Mouse (Mus musculus) G1E-ER4 (cell line): ENCODE measurements around the gene Tie1. TPM values are rescaled to one million over a fixed set of nuclear protein-coding genes. Genes with fewer than 3 reads are reported as not detected.

Experiments
- GATA1 ChIP-seq: IDR thresholded peaks from one replicate; pipeline ENCODE4 v1.8.0; 2012; ENCODE audit warnings: low read length, inconsistent platforms
- polyA plus RNA-seq: library from polyadenylated mRNA; stranded (reverse); fragments of >175 nt; gene quantifications from 2 replicates; pipeline ENCODE4 v1.2.3, GENCODE M21; 2012

Gene Tie1
- polyA plus RNA-seq, 1 experiment = not detected

- TF ChIP-seq GATA1 = no peak
Measured at GRCm38 (mm10) chr4:118436820-118437603, 52.8 kb downstream of the Tie1 start, which contains the start of gene Cdc20. Gene Cdc20 (minus strand): TSS chr4:118437352.

GRCm38 (mm10) chr4:118432332-118432731 lies 57.5 kb downstream of the Tie1 start:
- no peak for TF ChIP-seq GATA1

GRCm38 (mm10) chr4:118429215-118429895 lies 60.5 kb downstream of the Tie1 start:
- TF ChIP-seq GATA1 = no peak

GRCm38 (mm10) chr4:118428531-118429214 lies 61.2 kb downstream of the Tie1 start:
- no peak for TF ChIP-seq GATA1

- no peak for TF ChIP-seq GATA1
Measured at GRCm38 (mm10) chr4:118427768-118428451, 62.0 kb downstream of the Tie1 start, which contains the start of gene Elovl1. Gene Elovl1 (plus strand): TSS chr4:118428093.

- no peak for TF ChIP-seq GATA1
Measured at GRCm38 (mm10) chr4:118427415-118427767, 62.5 kb downstream of the Tie1 start.

- TF ChIP-seq GATA1 = no peak
Measured at GRCm38 (mm10) chr4:118425374-118425773, 64.5 kb downstream of the Tie1 start.

- peak; percentile 91 for TF ChIP-seq GATA1
Measured at GRCm38 (mm10) chr4:118424541-118425160, 65.2 kb downstream of the Tie1 start.

- no peak for TF ChIP-seq GATA1
Measured at GRCm38 (mm10) chr4:118421384-118421783, 68.5 kb downstream of the Tie1 start.

Other genes starting within 250 kb of the Tie1 start
- gene Ptprf, start 198.7 kb downstream of the Tie1 start, polyA plus RNA-seq = not detected in 2 replicates
- 54.4 and 71.8 TPM in 2 replicates for gene Szt2, start 80.8 kb downstream of the Tie1 start, polyA plus RNA-seq
- gene Med8, start 80.7 kb downstream of the Tie1 start, polyA plus RNA-seq = 25.1 and 50.0 TPM in 2 replicates
- 101 and 108 TPM in 2 replicates for gene Elovl1, start 62.0 kb downstream of the Tie1 start, polyA plus RNA-seq
- gene Cdc20, start 52.7 kb downstream of the Tie1 start, polyA plus RNA-seq = 228 and 310 TPM in 2 replicates
- gene Mpl, start 32.5 kb downstream of the Tie1 start, polyA plus RNA-seq = 0.12 and 0.15 TPM in 2 replicates
- not detected in 2 replicates for gene 2610528J11Rik, start 36.9 kb upstream of the Tie1 start, polyA plus RNA-seq
- not detected in 2 replicates for gene Tmem125, start 54.0 kb upstream of the Tie1 start, polyA plus RNA-seq
- not detected in 2 replicates for gene Cfap57, start 130.7 kb upstream of the Tie1 start, polyA plus RNA-seq
- gene Ebna1bp2, start 130.7 kb upstream of the Tie1 start, polyA plus RNA-seq = 35.5 and 59.2 TPM in 2 replicates
- not detected in 2 replicates for gene Olfr62, start 168.9 kb upstream of the Tie1 start, polyA plus RNA-seq
- not detected in 2 replicates for gene Olfr1342, start 202.7 kb upstream of the Tie1 start, polyA plus RNA-seq
- not detected in 2 replicates for gene Olfr1341, start 213.5 kb upstream of the Tie1 start, polyA plus RNA-seq
- not detected in 2 replicates for gene Olfr1340, start 230.1 kb upstream of the Tie1 start, polyA plus RNA-seq
- gene Olfr1339, start 242.1 kb upstream of the Tie1 start, polyA plus RNA-seq = not detected in 2 replicates